Mouse (Mus musculus): ENCODE measurements around the gene Suco.

Gene Suco

GRCm38 (mm10) chr1:161876553-161877447 is at the start of gene Suco:
Suco (minus strand) TSS chr1:161876682.
- peak; percentile 98 for DNase-seq (ENCODE audit: low spot score)

- no peak for DNase-seq (ENCODE audit: low spot score)
Observed at GRCm38 (mm10) chr1:161925281-161925805, 48.9 kb upstream of the Suco start.

GRCm38 (mm10) chr1:161924321-161924720 is 47.8 kb upstream of the Suco start:
- no peak for DNase-seq (ENCODE audit: low spot score)

- no peak for DNase-seq (ENCODE audit: low spot score)
Observed at GRCm38 (mm10) chr1:161921928-161922327, 45.4 kb upstream of the Suco start.

- DNase-seq (ENCODE audit: low spot score) = no peak
Observed at GRCm38 (mm10) chr1:161920475-161921454, 44.3 kb upstream of the Suco start.

- no peak for DNase-seq (ENCODE audit: low spot score)
Observed at GRCm38 (mm10) chr1:161919594-161919993, 43.1 kb upstream of the Suco start.

GRCm38 (mm10) chr1:161918682-161919372 is 42.3 kb upstream of the Suco start:
- no peak for DNase-seq (ENCODE audit: low spot score)

GRCm38 (mm10) chr1:161917940-161918484 is 41.5 kb upstream of the Suco start:
- no peak for DNase-seq (ENCODE audit: low spot score)

GRCm38 (mm10) chr1:161916036-161916435 is 39.6 kb upstream of the Suco start:
- no peak for DNase-seq (ENCODE audit: low spot score)

- DNase-seq (ENCODE audit: low spot score) = no peak
Observed at GRCm38 (mm10) chr1:161913648-161913984, 37.1 kb upstream of the Suco start.

GRCm38 (mm10) chr1:161912940-161913647 is 36.6 kb upstream of the Suco start:
- DNase-seq (ENCODE audit: low spot score) = no peak

GRCm38 (mm10) chr1:161909074-161909473 is 32.6 kb upstream of the Suco start:
- no peak for DNase-seq (ENCODE audit: low spot score)

GRCm38 (mm10) chr1:161907795-161908457 is 31.4 kb upstream of the Suco start:
- DNase-seq (ENCODE audit: low spot score) = no peak

- no peak for DNase-seq (ENCODE audit: low spot score)
Observed at GRCm38 (mm10) chr1:161907111-161907510, 30.6 kb upstream of the Suco start.

GRCm38 (mm10) chr1:161902692-161903452 is 26.4 kb upstream of the Suco start:
- DNase-seq (ENCODE audit: low spot score) = no peak

- no peak for DNase-seq (ENCODE audit: low spot score)
Observed at GRCm38 (mm10) chr1:161900129-161900528, 23.6 kb upstream of the Suco start.

GRCm38 (mm10) chr1:161897235-161897634 is 20.8 kb upstream of the Suco start:
- DNase-seq (ENCODE audit: low spot score) = no peak

- no peak for DNase-seq (ENCODE audit: low spot score)
Observed at GRCm38 (mm10) chr1:161896130-161896529, 19.6 kb upstream of the Suco start.

GRCm38 (mm10) chr1:161895014-161895413 is 18.5 kb upstream of the Suco start:
- DNase-seq (ENCODE audit: low spot score) = no peak

GRCm38 (mm10) chr1:161894553-161894952 is 18.1 kb upstream of the Suco start:
- DNase-seq (ENCODE audit: low spot score) = no peak

All from layer of hippocampus, adult 9-10 months (tissue).